Mouse (Mus musculus): ENCODE data around the gene Bach2.

- no peak for TF ChIP-seq CTCF (IDR thresholded peaks at IDR 0.05; ENCODE audit: insufficient read depth, low read length)
- no peak for TF ChIP-seq POLR2A (IDR thresholded peaks at IDR 0.05; ENCODE audit: borderline replicate concordance, extremely low read depth, low read depth, low read length)
Observed at GRCm38 (mm10) chr4:32244092-32244745, 5.6 kb downstream of the Bach2 start.
